Mouse (Mus musculus) left cerebral cortex, postnatal 36 days (tissue): ENCODE data around the gene Slc25a39. TPM values are rescaled to one million over a fixed set of nuclear protein-coding genes. Genes with fewer than 3 reads are reported as not detected.

Source experiments
- DNase-seq, 2 experiments: peaks; one replicate each; pipeline ENCODE4 v3.0.0; 2021 to 2022; ENCODE audit warnings: low spot score in 2 of 2, mixed read lengths in 1 of 2
- intact Hi-C: fragments of 180-260 bp; cut with DNase I; formaldehyde crosslinking; loops from one replicate; pipeline ENCODE4 v1.15.1; 2025
- total RNA-seq, 2 experiments: library from RNA; stranded (reverse); gene quantifications; 2 replicates each; pipeline ENCODE4 v1.2.3; 2021

The Slc25a39 gene
- total RNA-seq, 2 experiments from 2014 or later = 56.7 to 64.8 TPM

GRCm38 (mm10) chr11:102437120-102438061 lies 29.6 kb upstream of the Slc25a39 start:
- intact Hi-C loops = loop anchor here (5.0 kb wide), 1 partner anchor 40 kb away; no protein-coding TSS in a partner anchor
- peak; percentile 74 to 88 for DNase-seq

GRCm38 (mm10) chr11:102436471-102436790 lies 28.7 kb upstream of the Slc25a39 start:
- intact Hi-C loops = loop anchor here (5.0 kb wide), 1 partner anchor 39 kb away; no protein-coding TSS in a partner anchor
- no peak for DNase-seq

GRCm38 (mm10) chr11:102435754-102436470 lies 28.2 kb upstream of the Slc25a39 start:
- DNase-seq = no peak
- intact Hi-C loops = loop anchor here (5.0 kb wide), 1 partner anchor 39 kb away; no protein-coding TSS in a partner anchor

GRCm38 (mm10) chr11:102434816-102435705 lies 27.3 kb upstream of the Slc25a39 start:
- intact Hi-C loops = loop anchor here (5.0 kb wide), 2 partner anchors 38 to 233 kb away; no protein-coding TSS in a partner anchor
- DNase-seq = no peak

GRCm38 (mm10) chr11:102434406-102434805 lies 26.7 kb upstream of the Slc25a39 start:
- intact Hi-C loops = loop anchor here (5.0 kb wide), 1 partner anchor 232 kb away; no protein-coding TSS in a partner anchor
- peak; percentile 83 to 88 for DNase-seq

- intact Hi-C loops = loop anchor here (5.0 kb wide), 1 partner anchor 232 kb away; no protein-coding TSS in a partner anchor
Observed at GRCm38 (mm10) chr11:102433866-102434265, 26.1 kb upstream of the Slc25a39 start.

GRCm38 (mm10) chr11:102432896-102433295 lies 25.1 kb upstream of the Slc25a39 start:
- intact Hi-C loops = loop anchor here (5.0 kb wide), 1 partner anchor 231 kb away; no protein-coding TSS in a partner anchor
- DNase-seq = peak in 1 of 2 experiments; percentile 25

More at GRCm38 (mm10) chr11:102433866-102434265, 26.1 kb upstream of the Slc25a39 start:
- DNase-seq = peak in 1 of 2 experiments; percentile 3

GRCm38 (mm10) chr11:102432115-102432843 lies 24.5 kb upstream of the Slc25a39 start:
- intact Hi-C loops = loop anchor here (5.0 kb wide), 1 partner anchor 230 kb away; no protein-coding TSS in a partner anchor
- DNase-seq = no peak

GRCm38 (mm10) chr11:102431728-102432114 lies 24.0 kb upstream of the Slc25a39 start:
- intact Hi-C loops = loop anchor here (2.0 to 5.0 kb wide), 2 partner anchors 123 to 229 kb away; no protein-coding TSS in a partner anchor
- no peak for DNase-seq

- DNase-seq = peak in 1 of 2 experiments; percentile 77
- intact Hi-C loops = loop anchor here (2.0 to 5.0 kb wide), 2 partner anchors 122 to 229 kb away; no protein-coding TSS in a partner anchor
Observed at GRCm38 (mm10) chr11:102431018-102431645, 23.4 kb upstream of the Slc25a39 start.

GRCm38 (mm10) chr11:102430121-102431017 lies 22.6 kb upstream of the Slc25a39 start, which contains the start of gene Grn:
Grn (plus strand) TSS chr11:102430315.
- intact Hi-C loops = loop anchor here (2.0 to 5.0 kb wide), 2 partner anchors 122 to 228 kb away; no protein-coding TSS in a partner anchor
- DNase-seq = peak; percentile 85 to 88

GRCm38 (mm10) chr11:102429551-102429950 lies 21.8 kb upstream of the Slc25a39 start:
- DNase-seq = no peak

GRCm38 (mm10) chr11:102428981-102429540 lies 21.3 kb upstream of the Slc25a39 start:
- no peak for DNase-seq
- intact Hi-C loops = no loop called here

More at GRCm38 (mm10) chr11:102429551-102429950, 21.8 kb upstream of the Slc25a39 start:
- intact Hi-C loops = no loop called here

GRCm38 (mm10) chr11:102425555-102426316 lies 18.0 kb upstream of the Slc25a39 start:
- intact Hi-C loops = no loop called here
- no peak for DNase-seq

- no peak for DNase-seq
Observed at GRCm38 (mm10) chr11:102424666-102425065, 16.9 kb upstream of the Slc25a39 start.

More at GRCm38 (mm10) chr11:102424666-102425065, 16.9 kb upstream of the Slc25a39 start:
- intact Hi-C loops = no loop called here
